Mouse (Mus musculus) liver, embryonic 14.5 days (tissue): Measurements from ENCODE around the gene H60b.
"Not testable (repeated sequence)": the region's sequence is repeated elsewhere in the genome, so short reads cannot be mapped to it uniquely, and the experiment has no call there.

ENCODE experiments used
- CTCF ChIP-seq: IDR thresholded peaks from 2 replicates; pipeline ENCODE4 v1.5.1; 2016; ENCODE audit warnings: antibody characterized with exemption, low read depth, control low read depth
- EP300 ChIP-seq: IDR thresholded peaks from 2 replicates; pipeline ENCODE4 v1.6.1; 2016; ENCODE audit warnings: antibody characterized with exemption, low read depth

GRCm38 (mm10) chr10:22173335-22174189, 15.2 kb downstream of the H60b start:
- not testable (repeated sequence) for TF ChIP-seq CTCF, EP300
